Mouse (Mus musculus): ENCODE measurements around the gene Hs2st1. TPM values are rescaled to one million over a fixed set of nuclear protein-coding genes. Genes with fewer than 3 reads are reported as not detected.

Gene Hs2st1
- polyA plus RNA-seq, 1 experiment from 2014 or later: 18.3 TPM

GRCm38 (mm10) chr3:144412538-144413272, 157.3 kb downstream of the Hs2st1 start:
- 3% methylated on average over 10 of the region's 10 CpGs for WGBS
- no peak overlapping the region; the same call in 1 of the 2 replicates for H3K9ac ChIP-seq (ENCODE audit: low read length)
- DNase-seq (ENCODE audit: low spot score) (peak; percentile 65), ATAC-seq (peak; percentile 64)
- H3K27ac ChIP-seq (ENCODE audit: low read depth, low read length): peak overlapping the region; percentile 46; the same call in 1 of the 2 replicates
- no peak overlapping the region for H3K4me3 ChIP-seq (ENCODE audit: low read depth, low read length)
- H3K36me3 ChIP-seq (ENCODE audit: control insufficient read depth, insufficient read depth, low read length): no peaks in the 10 kb centered on the region
- H3K27me3 ChIP-seq (replicated peaks; ENCODE audit: control insufficient read depth, insufficient read depth, low read length): no peaks in the 10 kb centered on the region
- peaks cover 21% of the 10 kb centered on the region for H3K4me1 ChIP-seq (ENCODE audit: control insufficient read depth, insufficient read depth, low read length)
- H3K4me2 ChIP-seq (ENCODE audit: low read length): peak overlapping the region; percentile 23; the same call in 1 of the 2 replicates
- H3K9me3 ChIP-seq (replicated peaks; ENCODE audit: control insufficient read depth, low read length): no peaks in the 10 kb centered on the region

- no peaks in the 10 kb centered on the region for H3K9me3 ChIP-seq (replicated peaks; ENCODE audit: control insufficient read depth, low read length)
- H3K4me3 ChIP-seq (ENCODE audit: low read depth, low read length): no peak overlapping the region
- no peak for ATAC-seq
- H3K36me3 ChIP-seq (ENCODE audit: control insufficient read depth, insufficient read depth, low read length): no peaks in the 10 kb centered on the region
- 14% methylated on average over 8 of the region's 8 CpGs for WGBS
- H3K4me1 ChIP-seq (ENCODE audit: control insufficient read depth, insufficient read depth, low read length): peaks cover 21% of the 10 kb centered on the region
- DNase-seq (ENCODE audit: low spot score): no peak
- H3K9ac ChIP-seq (ENCODE audit: low read length): no peak overlapping the region
- no peaks in the 10 kb centered on the region for H3K27me3 ChIP-seq (replicated peaks; ENCODE audit: control insufficient read depth, insufficient read depth, low read length)
- H3K27ac ChIP-seq (ENCODE audit: low read depth, low read length): peak overlapping the region; percentile 75
- no peak overlapping the region for H3K4me2 ChIP-seq (ENCODE audit: low read length)
Measured at GRCm38 (mm10) chr3:144411650-144412278, 158.2 kb downstream of the Hs2st1 start.

GRCm38 (mm10) chr3:144411051-144411542, 158.9 kb downstream of the Hs2st1 start:
- Histone ChIP-seq H3K27me3 (replicated peaks; ENCODE audit: control insufficient read depth, insufficient read depth, low read length) (no peaks in the 10 kb centered on the region), H3K9ac (ENCODE audit: low read length) (no peak overlapping the region), H3K4me2 (ENCODE audit: low read length) (no peak overlapping the region), H3K4me3 (ENCODE audit: low read depth, low read length) (no peak overlapping the region), H3K4me1 (ENCODE audit: control insufficient read depth, insufficient read depth, low read length) (peaks cover 21% of the 10 kb centered on the region), H3K9me3 (replicated peaks; ENCODE audit: control insufficient read depth, low read length) (no peaks in the 10 kb centered on the region), H3K27ac (ENCODE audit: low read depth, low read length) (peak overlapping the region; percentile 75; the same call in 1 of the 2 replicates), H3K36me3 (ENCODE audit: control insufficient read depth, insufficient read depth, low read length) (no peaks in the 10 kb centered on the region)
- DNase-seq (ENCODE audit: low spot score): peak; percentile 84
- WGBS: 0% methylated on average over 5 of the region's 5 CpGs
- peak; percentile 79 for ATAC-seq

GRCm38 (mm10) chr3:144408953-144409352, 161.0 kb downstream of the Hs2st1 start:
- H3K4me2 ChIP-seq (ENCODE audit: low read length): no peak overlapping the region
- H3K9me3 ChIP-seq (replicated peaks; ENCODE audit: control insufficient read depth, low read length): no peaks in the 10 kb centered on the region
- no peak for ATAC-seq
- H3K27ac ChIP-seq (ENCODE audit: low read depth, low read length): no peak overlapping the region
- 100% methylated on average over 1 of the region's 1 CpGs for WGBS
- no peaks in the 10 kb centered on the region for H3K36me3 ChIP-seq (ENCODE audit: control insufficient read depth, insufficient read depth, low read length)
- no peak overlapping the region for H3K4me3 ChIP-seq (ENCODE audit: low read depth, low read length)
- DNase-seq (ENCODE audit: low spot score): no peak
- no peaks in the 10 kb centered on the region for H3K27me3 ChIP-seq (replicated peaks; ENCODE audit: control insufficient read depth, insufficient read depth, low read length)
- peaks cover 21% of the 10 kb centered on the region for H3K4me1 ChIP-seq (ENCODE audit: control insufficient read depth, insufficient read depth, low read length)
- H3K9ac ChIP-seq (ENCODE audit: low read length): no peak overlapping the region

GRCm38 (mm10) chr3:144405331-144405730, 164.7 kb downstream of the Hs2st1 start:
- no peak for DNase-seq (ENCODE audit: low spot score)
- no peaks in the 10 kb centered on the region for H3K9me3 ChIP-seq (replicated peaks; ENCODE audit: control insufficient read depth, low read length)
- H3K36me3 ChIP-seq (ENCODE audit: control insufficient read depth, insufficient read depth, low read length): no peaks in the 10 kb centered on the region
- H3K4me3 ChIP-seq (ENCODE audit: low read depth, low read length): no peak overlapping the region
- no peak overlapping the region for H3K9ac ChIP-seq (ENCODE audit: low read length)
- ATAC-seq: no peak
- WGBS: 88% methylated on average over 11 of the region's 11 CpGs
- H3K4me2 ChIP-seq (ENCODE audit: low read length): no peak overlapping the region
- H3K27ac ChIP-seq (ENCODE audit: low read depth, low read length): no peak overlapping the region
- H3K4me1 ChIP-seq (ENCODE audit: control insufficient read depth, insufficient read depth, low read length): no peaks in the 10 kb centered on the region
- no peaks in the 10 kb centered on the region for H3K27me3 ChIP-seq (replicated peaks; ENCODE audit: control insufficient read depth, insufficient read depth, low read length)

GRCm38 (mm10) chr3:144401292-144401691, 168.7 kb downstream of the Hs2st1 start:
- H3K4me2 ChIP-seq (ENCODE audit: low read length): no peak overlapping the region
- ATAC-seq: no peak
- no peak overlapping the region for H3K4me3 ChIP-seq (ENCODE audit: low read depth, low read length)
- H3K36me3 ChIP-seq (ENCODE audit: control insufficient read depth, insufficient read depth, low read length): no peaks in the 10 kb centered on the region
- no peaks in the 10 kb centered on the region; the same call in 1 of the 2 replicates for H3K9me3 ChIP-seq (replicated peaks; ENCODE audit: control insufficient read depth, low read length)
- whole genome bisulfite sequencing: 93% methylated on average over 5 of the region's 5 CpGs
- DNase-seq (ENCODE audit: low spot score): no peak
- no peak overlapping the region for H3K27ac ChIP-seq (ENCODE audit: low read depth, low read length)
- H3K27me3 ChIP-seq (replicated peaks; ENCODE audit: control insufficient read depth, insufficient read depth, low read length): no peaks in the 10 kb centered on the region
- peaks cover 4% of the 10 kb centered on the region; the same call in 1 of the 2 replicates for H3K4me1 ChIP-seq (ENCODE audit: control insufficient read depth, insufficient read depth, low read length)
- H3K9ac ChIP-seq (ENCODE audit: low read length): no peak overlapping the region

GRCm38 (mm10) chr3:144400870-144401269, 169.1 kb downstream of the Hs2st1 start:
- no peak for ATAC-seq

GRCm38 (mm10) chr3:144400374-144400773, 169.6 kb downstream of the Hs2st1 start:
- no peaks in the 10 kb centered on the region for H3K27me3 ChIP-seq (replicated peaks; ENCODE audit: control insufficient read depth, insufficient read depth, low read length)
- H3K27ac ChIP-seq (ENCODE audit: low read depth, low read length): no peak overlapping the region
- 85% methylated on average over 8 of the region's 8 CpGs for WGBS
- H3K4me1 ChIP-seq (ENCODE audit: control insufficient read depth, insufficient read depth, low read length): peaks cover 4% of the 10 kb centered on the region; the same call in 1 of the 2 replicates
- H3K9ac ChIP-seq (ENCODE audit: low read length): no peak overlapping the region
- H3K4me3 ChIP-seq (ENCODE audit: low read depth, low read length): no peak overlapping the region
- no peaks in the 10 kb centered on the region for H3K36me3 ChIP-seq (ENCODE audit: control insufficient read depth, insufficient read depth, low read length)
- ATAC-seq (no peak), DNase-seq (ENCODE audit: low spot score) (no peak)
- H3K9me3 ChIP-seq (replicated peaks; ENCODE audit: control insufficient read depth, low read length): no peaks in the 10 kb centered on the region; the same call in 1 of the 2 replicates
- H3K4me2 ChIP-seq (ENCODE audit: low read length): no peak overlapping the region

More at GRCm38 (mm10) chr3:144400870-144401269, 169.1 kb downstream of the Hs2st1 start:
- H3K4me3 ChIP-seq (ENCODE audit: low read depth, low read length): no peak overlapping the region
- H3K4me2 ChIP-seq (ENCODE audit: low read length): no peak overlapping the region
- no peak overlapping the region for H3K9ac ChIP-seq (ENCODE audit: low read length)
- no peak for DNase-seq (ENCODE audit: low spot score)
- no peaks in the 10 kb centered on the region for H3K27me3 ChIP-seq (replicated peaks; ENCODE audit: control insufficient read depth, insufficient read depth, low read length)
- H3K36me3 ChIP-seq (ENCODE audit: control insufficient read depth, insufficient read depth, low read length): no peaks in the 10 kb centered on the region
- no peaks in the 10 kb centered on the region; the same call in 1 of the 2 replicates for H3K9me3 ChIP-seq (replicated peaks; ENCODE audit: control insufficient read depth, low read length)
- no peak overlapping the region for H3K27ac ChIP-seq (ENCODE audit: low read depth, low read length)
- H3K4me1 ChIP-seq (ENCODE audit: control insufficient read depth, insufficient read depth, low read length): peaks cover 4% of the 10 kb centered on the region; the same call in 1 of the 2 replicates
- 79% methylated on average over 7 of the region's 7 CpGs for WGBS
